Mouse (Mus musculus): ENCODE results near the gene Ddit4.

DNA sequence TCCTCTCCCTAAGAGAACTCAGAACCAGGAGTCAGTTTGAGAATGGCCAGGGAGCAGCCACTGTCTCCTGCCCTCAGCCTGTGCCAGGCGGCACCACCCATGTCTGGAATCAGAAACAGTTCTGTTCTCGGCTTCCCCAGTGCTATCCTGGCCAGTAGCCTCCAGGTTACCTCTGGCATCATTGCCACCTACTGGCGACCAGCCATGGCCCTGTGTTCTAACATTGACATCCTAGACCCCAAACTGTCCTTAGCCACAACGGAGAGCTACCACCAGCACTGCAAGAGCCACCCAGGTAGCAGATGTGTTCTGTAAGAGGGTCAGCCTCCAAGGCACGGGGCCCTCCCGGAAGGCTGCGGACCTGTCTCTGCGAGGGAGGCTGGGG lies 49.0 kb downstream of the Ddit4 start:
- TF ChIP-seq CTCF (conservative IDR thresholded peaks at IDR 0.05 in 1 of 2, IDR thresholded peaks at IDR 0.05 in 1 of 2; ENCODE audit: low read depth in 2 of 2, low read length in 2 of 2), result no peak; a peak in 1 of 4 replicates
- TF ChIP-seq MXI1 (IDR thresholded peaks at IDR 0.05; ENCODE audit: low read depth, low read length), result no peak
- TF ChIP-seq GABPA (IDR thresholded peaks at IDR 0.05; ENCODE audit: insufficient replicate concordance, low read depth, low read length), result no peak
- no peak for TF ChIP-seq NELFE (IDR thresholded peaks at IDR 0.05; ENCODE audit: low read depth, low read length)
- no peak for TF ChIP-seq HCFC1 (IDR thresholded peaks at IDR 0.05; ENCODE audit: low read depth, low read length)
- TF ChIP-seq ZMIZ1 (IDR thresholded peaks at IDR 0.05; ENCODE audit: low read depth, low read length), result no peak
- TF ChIP-seq USF1 (IDR thresholded peaks at IDR 0.05; ENCODE audit: low read depth, low read length), result no peak
- no peak for TF ChIP-seq ZNF384 (IDR thresholded peaks at IDR 0.05; ENCODE audit: low read depth, low read length)
- TF ChIP-seq SIN3A (IDR thresholded peaks at IDR 0.05; ENCODE audit: low read length), result no peak
- no peak for TF ChIP-seq ETS1 (conservative IDR thresholded peaks at IDR 0.05; ENCODE audit: low read depth, low read length)
- no peak for TF ChIP-seq EP300 (IDR thresholded peaks at IDR 0.05; ENCODE audit: low read length)
- no peak for TF ChIP-seq POLR2A (IDR thresholded peaks at IDR 0.05; ENCODE audit: low read depth, low read length)
- no peak for TF ChIP-seq ZKSCAN1 (IDR thresholded peaks at IDR 0.05; ENCODE audit: borderline replicate concordance, low read depth, low read length)
